Mouse (Mus musculus): ENCODE data around the gene Sostdc1.

- TF ChIP-seq JUND (conservative IDR thresholded peaks at IDR 0.05; ENCODE audit: low read depth, low read length) (no peak), GABPA (IDR thresholded peaks at IDR 0.05; ENCODE audit: insufficient replicate concordance, low read depth, low read length) (no peak), SIN3A (IDR thresholded peaks at IDR 0.05; ENCODE audit: low read length) (no peak), POLR2A (IDR thresholded peaks at IDR 0.05; ENCODE audit: low read depth, low read length) (no peak)
Observed at GRCm38 (mm10) chr12:36313916-36314315, at the start of gene Sostdc1.
